Comparison of ENCODE assay signal across 12 mouse cellular contexts in genomic region chr10:99834905-99835633, GRCm38 (mm10).
A peak's percentile ranks its signal among the peaks of the same experiment; 100 is the strongest.
DNase-seq lines count a peak whose midpoint lies in the region; ATAC-seq and TF ChIP-seq lines count a peak whose summit lies in the region.
"Had no signal": no experiment of that assay in that cellular context is flagged by ENCODE, and none has a peak within 500 bp of the region (broad histone marks: within the 10 kb centered on the region; RNA-seq: fewer than 3 reads in every experiment).

No protein-coding gene starts in this region.

- no peaks in the 10 kb centered on the region for H3K27me3 ChIP-seq in kidney, postnatal 0 days (ENCODE audit: insufficient read depth, low read length)
- no peaks in the 10 kb centered on the region for H3K27me3 ChIP-seq in neural tube, embryonic 14.5 days (ENCODE audit: control insufficient read depth, insufficient read depth, low read length)
- no peaks in the 10 kb centered on the region for H3K27me3 ChIP-seq in lung, embryonic 16.5 days (ENCODE audit: control insufficient read depth, insufficient read depth, low read depth, low read length)
- H3K27me3 ChIP-seq: megakaryocyte, embryonic 14.5 days had no signal

- DNase-seq in kidney, postnatal 0 days (ENCODE audit: low spot score), result peak; percentile 41
- no peak for DNase-seq in kidney, postnatal 25 days
- DNase-seq in neural tube, embryonic 10.5 days (ENCODE audit: extremely low spot score, low spot score), result no peak
- no peak for DNase-seq in gastrocnemius, adult 8-10 months (ENCODE audit: low spot score in 2 of 2)
- no peak for DNase-seq in adrenal gland, postnatal 10 days
- DNase-seq: adrenal gland, postnatal 36 days; cerebellum, adult 18-20 months; heart, postnatal 10 days had no signal

- 70% methylated on average over 4 of the region's 4 CpGs for WGBS in kidney, postnatal 0 days
- WGBS in neural tube, embryonic 14.5 days, result 64% methylated on average over 4 of the region's 4 CpGs
- WGBS in lung, embryonic 16.5 days, result 33% methylated on average over 4 of the region's 4 CpGs

- no peak overlapping the region for H3K4me2 ChIP-seq in kidney, postnatal 0 days (ENCODE audit: low read length)
- H3K4me2 ChIP-seq in neural tube, embryonic 14.5 days (ENCODE audit: low read depth, low read length), result no peak overlapping the region
- no peak overlapping the region for H3K4me2 ChIP-seq in lung, embryonic 16.5 days (ENCODE audit: low read depth, low read length)
- H3K4me2 ChIP-seq: liver, embryonic 11.5 days had no signal

- no peaks in the 10 kb centered on the region for H3K4me1 ChIP-seq in kidney, postnatal 0 days (replicated peaks; ENCODE audit: insufficient read depth, low read length)
- H3K4me1 ChIP-seq in neural tube, embryonic 14.5 days (ENCODE audit: control insufficient read depth, insufficient read depth, low read length), result no peaks in the 10 kb centered on the region
- peaks cover 9% of the 10 kb centered on the region for H3K4me1 ChIP-seq in lung, embryonic 16.5 days (replicated peaks; ENCODE audit: control insufficient read depth, insufficient read depth, low read length)
- H3K4me1 ChIP-seq: megakaryocyte, embryonic 14.5 days had no signal

- H3K9me3 ChIP-seq in kidney, postnatal 0 days (replicated peaks; ENCODE audit: low read length), result no peaks in the 10 kb centered on the region
- H3K9me3 ChIP-seq in neural tube, embryonic 14.5 days (ENCODE audit: control insufficient read depth, low read length), result no peaks in the 10 kb centered on the region
- no peaks in the 10 kb centered on the region for H3K9me3 ChIP-seq in lung, embryonic 16.5 days (ENCODE audit: control insufficient read depth, low read length)
- H3K9me3 ChIP-seq: megakaryocyte, embryonic 14.5 days had no signal

- TF ChIP-seq CTCF in kidney, postnatal 0 days (IDR thresholded peaks at IDR 0.05; ENCODE audit: low read depth), result no peak

- H3K36me3 ChIP-seq in kidney, postnatal 0 days (ENCODE audit: insufficient read depth, low read length), result no peaks in the 10 kb centered on the region
- no peaks in the 10 kb centered on the region for H3K36me3 ChIP-seq in neural tube, embryonic 14.5 days (ENCODE audit: control insufficient read depth, insufficient read depth, low read length)
- no peaks in the 10 kb centered on the region for H3K36me3 ChIP-seq in lung, embryonic 16.5 days (ENCODE audit: control insufficient read depth, insufficient read depth, low read length)

- H3K27ac ChIP-seq in kidney, postnatal 0 days, result no peak overlapping the region
- H3K27ac ChIP-seq in neural tube, embryonic 14.5 days (ENCODE audit: low read depth, low read length), result no peak overlapping the region
- H3K27ac ChIP-seq in lung, embryonic 16.5 days (ENCODE audit: low read length), result peak overlapping the region; percentile 72

- no peak overlapping the region for H3K9ac ChIP-seq in kidney, postnatal 0 days (ENCODE audit: low read depth, low read length)
- H3K9ac ChIP-seq in neural tube, embryonic 14.5 days (replicated peaks; ENCODE audit: low read depth, low read length), result no peak overlapping the region
- no peak overlapping the region for H3K9ac ChIP-seq in lung, embryonic 16.5 days (ENCODE audit: low read length)

- no peak for ATAC-seq in kidney, postnatal 0 days (replicated peaks; ENCODE audit: low FRiP score, low read depth)
- peak; percentile 58; the same call in 1 of the 2 replicates for ATAC-seq in neural tube, embryonic 14.5 days (ENCODE audit: low read depth)
- peak; percentile 93 for ATAC-seq in lung, embryonic 16.5 days (ENCODE audit: low read depth)

- no peak overlapping the region for H3K4me3 ChIP-seq in kidney, postnatal 0 days (replicated peaks; ENCODE audit: low read depth, low read length)
- H3K4me3 ChIP-seq in neural tube, embryonic 14.5 days (ENCODE audit: low read depth, low read length), result no peak overlapping the region
- H3K4me3 ChIP-seq in lung, embryonic 16.5 days (ENCODE audit: low read length), result no peak overlapping the region
- H3K4me3 ChIP-seq: megakaryocyte, embryonic 14.5 days had no signal
